Mouse (Mus musculus): Measurements from ENCODE around the gene Strip2. TPM values are rescaled to one million over a fixed set of nuclear protein-coding genes. Genes with fewer than 3 reads are reported as not detected.

Gene Strip2
- 24.4 TPM for polyA plus RNA-seq (2015; fragmentation: Illumina TruSeq; extraction: RNeasy Lipid Tissue Mini Kit (QIAGEN cat#74804); ENCODE audit: low read depth, low replicate concordance)

GRCm38 (mm10) chr6:29916530-29917382 lies at the start of gene Strip2:
TSS of gene Strip2 (plus strand) at chr6:29917012.

Other genes starting within 250 kb of the Strip2 start
- 24.5 TPM for gene Tspan33, start 222.8 kb upstream of the Strip2 start, polyA plus RNA-seq (2015; fragmentation: Illumina TruSeq; extraction: RNeasy Lipid Tissue Mini Kit (QIAGEN cat#74804); ENCODE audit: low read depth, low replicate concordance)
- gene Smo, start 181.5 kb upstream of the Strip2 start, polyA plus RNA-seq (2015; fragmentation: Illumina TruSeq; extraction: RNeasy Lipid Tissue Mini Kit (QIAGEN cat#74804); ENCODE audit: low read depth, low replicate concordance), result 9.9 TPM
- gene Ahcyl2, start 149.0 kb upstream of the Strip2 start, polyA plus RNA-seq (2015; fragmentation: Illumina TruSeq; extraction: RNeasy Lipid Tissue Mini Kit (QIAGEN cat#74804); ENCODE audit: low read depth, low replicate concordance), result 91.1 TPM
- 14.2 TPM for gene Nrf1, start 131.0 kb downstream of the Strip2 start, polyA plus RNA-seq (2015; fragmentation: Illumina TruSeq; extraction: RNeasy Lipid Tissue Mini Kit (QIAGEN cat#74804); ENCODE audit: low read depth, low replicate concordance)